Mouse (Mus musculus): ENCODE data around the gene Mknk2. TPM values are rescaled to one million over a fixed set of nuclear protein-coding genes. Genes with fewer than 3 reads are reported as not detected.
"Not testable (repeated sequence)": the region's sequence is repeated elsewhere in the genome, so short reads cannot be mapped to it uniquely, and the experiment has no call there.

The Mknk2 gene
- polyA plus RNA-seq, 1 experiment from 2014 or later, result 75.4 TPM

- no peaks in the 10 kb centered on the region for H3K27me3 ChIP-seq
- H3K4me3 ChIP-seq (replicated peaks), result no peak overlapping the region
- no peak overlapping the region for H3K9ac ChIP-seq
- H3K27ac ChIP-seq, result no peak overlapping the region
- WGBS, result 96% methylated on average over 6 of the region's 6 CpGs
- H3K9me3 ChIP-seq, result no peaks in the 10 kb centered on the region
- ATAC-seq (ENCODE audit: low FRiP score), result no peak
- H3K4me2 ChIP-seq, result no peak overlapping the region
- peaks cover 20% of the 10 kb centered on the region for H3K36me3 ChIP-seq (replicated peaks)
- H3K4me1 ChIP-seq, result peaks cover 29% of the 10 kb centered on the region
Observed at GRCm38 (mm10) chr10:80653156-80653720, 24.7 kb downstream of the Mknk2 start.

GRCm38 (mm10) chr10:80650392-80650791 is 27.5 kb downstream of the Mknk2 start:
- Histone ChIP-seq H3K9me3 (no peaks in the 10 kb centered on the region), H3K36me3 (replicated peaks) (peaks cover 49% of the 10 kb centered on the region), H3K4me2 (no peak overlapping the region), H3K27me3 (no peaks in the 10 kb centered on the region), H3K27ac (no peak overlapping the region), H3K4me3 (replicated peaks) (no peak overlapping the region), H3K4me1 (peaks cover 13% of the 10 kb centered on the region), H3K9ac (no peak overlapping the region)
- no peak for ATAC-seq (ENCODE audit: low FRiP score)
- WGBS, result 97% methylated on average over 10 of the region's 10 CpGs

GRCm38 (mm10) chr10:80649910-80650309 is 28.0 kb downstream of the Mknk2 start:
- H3K4me3 ChIP-seq (replicated peaks); H3K27ac ChIP-seq; ATAC-seq (ENCODE audit: low FRiP score); H3K9ac ChIP-seq; H3K4me1 ChIP-seq; H3K4me2 ChIP-seq; H3K27me3 ChIP-seq; H3K9me3 ChIP-seq: not testable (repeated sequence)
- peaks cover 54% of the 10 kb centered on the region for H3K36me3 ChIP-seq (replicated peaks)
- WGBS, result 89% methylated on average over 6 of the region's 6 CpGs

- Histone ChIP-seq H3K4me2 (no peak overlapping the region), H3K27me3 (no peaks in the 10 kb centered on the region), H3K9ac (no peak overlapping the region), H3K36me3 (replicated peaks) (peaks cover 78% of the 10 kb centered on the region), H3K9me3 (no peaks in the 10 kb centered on the region), H3K4me1 (no peaks in the 10 kb centered on the region), H3K4me3 (replicated peaks) (no peak overlapping the region), H3K27ac (no peak overlapping the region)
- WGBS, result 91% methylated on average over 10 of the region's 10 CpGs
- no peak for ATAC-seq (ENCODE audit: low FRiP score)
Observed at GRCm38 (mm10) chr10:80646936-80647335, 31.0 kb downstream of the Mknk2 start.

- Histone ChIP-seq H3K36me3 (replicated peaks) (peaks cover 66% of the 10 kb centered on the region), H3K4me3 (replicated peaks) (no peak overlapping the region), H3K4me2 (no peak overlapping the region), H3K9ac (no peak overlapping the region), H3K9me3 (no peaks in the 10 kb centered on the region), H3K4me1 (no peaks in the 10 kb centered on the region; the same call in 1 of the 2 replicates), H3K27me3 (no peaks in the 10 kb centered on the region), H3K27ac (no peak overlapping the region)
- 94% methylated on average over 6 of the region's 6 CpGs for WGBS
- ATAC-seq (ENCODE audit: low FRiP score), result no peak
Observed at GRCm38 (mm10) chr10:80635345-80635744, 42.6 kb downstream of the Mknk2 start.

GRCm38 (mm10) chr10:80628925-80629324 is 49.0 kb downstream of the Mknk2 start:
- Histone ChIP-seq H3K27me3 (no peaks in the 10 kb centered on the region), H3K4me1 (peaks cover 26% of the 10 kb centered on the region), H3K27ac (no peak overlapping the region), H3K4me3 (replicated peaks) (no peak overlapping the region), H3K9ac (no peak overlapping the region), H3K36me3 (replicated peaks) (peaks cover 5% of the 10 kb centered on the region), H3K9me3 (no peaks in the 10 kb centered on the region), H3K4me2 (no peak overlapping the region)
- ATAC-seq (ENCODE audit: low FRiP score), result no peak
- WGBS, result 89% methylated on average over 9 of the region's 9 CpGs

GRCm38 (mm10) chr10:80627685-80628084 is 50.2 kb downstream of the Mknk2 start:
- Histone ChIP-seq H3K36me3 (replicated peaks) (peaks cover 3% of the 10 kb centered on the region; the same call in 1 of the 2 replicates), H3K27ac (no peak overlapping the region), H3K4me2 (no peak overlapping the region), H3K9ac (peak overlapping the region; percentile 21; the same call in 1 of the 2 replicates), H3K4me3 (replicated peaks) (no peak overlapping the region), H3K4me1 (peaks cover 35% of the 10 kb centered on the region), H3K9me3 (no peaks in the 10 kb centered on the region), H3K27me3 (no peaks in the 10 kb centered on the region)
- no peak for ATAC-seq (ENCODE audit: low FRiP score)
- WGBS, result 77% methylated on average over 2 of the region's 2 CpGs

GRCm38 (mm10) chr10:80625764-80626163 is 52.1 kb downstream of the Mknk2 start:
- Histone ChIP-seq H3K4me1 (peaks cover 41% of the 10 kb centered on the region), H3K36me3 (replicated peaks) (0 out of 2 replicates have a peak, but pooled peaks cover 3% of the 10 kb centered on the region), H3K9me3 (no peaks in the 10 kb centered on the region), H3K27ac (0 out of 2 replicates have a peak overlapping the region, but pooled peaks have one; percentile 8), H3K9ac (no peak overlapping the region), H3K4me2 (no peak overlapping the region), H3K27me3 (no peaks in the 10 kb centered on the region), H3K4me3 (replicated peaks) (no peak overlapping the region)
- WGBS, result 85% methylated on average over 4 of the region's 4 CpGs
- no peak for ATAC-seq (ENCODE audit: low FRiP score)

- 19% methylated on average over 15 of the region's 15 CpGs for WGBS
- Histone ChIP-seq H3K4me1 (peaks cover 39% of the 10 kb centered on the region), H3K9me3 (no peaks in the 10 kb centered on the region), H3K27me3 (no peaks in the 10 kb centered on the region), H3K36me3 (replicated peaks) (0 out of 2 replicates have a peak, but pooled peaks cover 3% of the 10 kb centered on the region), H3K4me2 (peak overlapping the region; percentile 97), H3K9ac (peak overlapping the region; percentile 95), H3K27ac (peak overlapping the region; percentile 95), H3K4me3 (replicated peaks) (peak overlapping the region; percentile 92)
- ATAC-seq (ENCODE audit: low FRiP score), result no peak
Observed at GRCm38 (mm10) chr10:80623457-80624191, 54.3 kb downstream of the Mknk2 start.

- Histone ChIP-seq H3K4me3 (replicated peaks) (peak within 1 kb of the TSS; percentile 92), H3K27me3 (no peaks in the 10 kb centered on the region), H3K4me2 (peak within 1 kb of the TSS; percentile 97), H3K9ac (peak within 1 kb of the TSS; percentile 95), H3K9me3 (no peaks in the 10 kb centered on the region), H3K27ac (peak within 1 kb of the TSS; percentile 95), H3K4me1 (peaks cover 37% of the 10 kb centered on the region), H3K36me3 (replicated peaks) (0 out of 2 replicates have a peak, but pooled peaks cover 3% of the 10 kb centered on the region)
- no peak; the same call in 1 of the 2 replicates for ATAC-seq (ENCODE audit: low FRiP score)
- under 1% methylated on average over 85 of the region's 85 CpGs for WGBS
Observed at GRCm38 (mm10) chr10:80622661-80623456, 55.1 kb downstream of the Mknk2 start, which contains the start of gene Csnk1g2. Csnk1g2 (plus strand) TSS chr10:80622838.

GRCm38 (mm10) chr10:80621940-80622660 is 55.8 kb downstream of the Mknk2 start:
- Histone ChIP-seq H3K27ac (peak overlapping the region; percentile 95), H3K4me1 (peaks cover 31% of the 10 kb centered on the region), H3K4me2 (peak overlapping the region; percentile 62), H3K9ac (0 out of 2 replicates have a peak overlapping the region, but pooled peaks have one; percentile 95), H3K36me3 (replicated peaks) (0 out of 2 replicates have a peak, but pooled peaks cover 3% of the 10 kb centered on the region), H3K4me3 (replicated peaks) (peak overlapping the region; percentile 92), H3K9me3 (no peaks in the 10 kb centered on the region), H3K27me3 (no peaks in the 10 kb centered on the region)
- under 1% methylated on average over 64 of the region's 64 CpGs for WGBS
- ATAC-seq (ENCODE audit: low FRiP score), result peak; percentile 97

- Histone ChIP-seq H3K4me3 (replicated peaks) (peak overlapping the region; percentile 92), H3K27me3 (no peaks in the 10 kb centered on the region), H3K4me1 (peaks cover 31% of the 10 kb centered on the region), H3K9ac (peak overlapping the region; percentile 47), H3K27ac (peak overlapping the region; percentile 95), H3K9me3 (no peaks in the 10 kb centered on the region), H3K36me3 (replicated peaks) (0 out of 2 replicates have a peak, but pooled peaks cover 3% of the 10 kb centered on the region), H3K4me2 (peak overlapping the region; percentile 62)
- no peak for ATAC-seq (ENCODE audit: low FRiP score)
- 5% methylated on average over 9 of the region's 9 CpGs for WGBS
Observed at GRCm38 (mm10) chr10:80621690-80621939, 56.3 kb downstream of the Mknk2 start.
